Mouse (Mus musculus) frontal cortex, postnatal 10 days (tissue): Measurements from ENCODE around the gene Agap1.

Source experiments
- DNase-seq, 2 experiments: peaks; one replicate each; pipeline ENCODE4 v3.0.0; 2022; ENCODE audit warnings: low spot score in 2 of 2, mixed read lengths in 1 of 2

The Agap1 gene

DNA sequence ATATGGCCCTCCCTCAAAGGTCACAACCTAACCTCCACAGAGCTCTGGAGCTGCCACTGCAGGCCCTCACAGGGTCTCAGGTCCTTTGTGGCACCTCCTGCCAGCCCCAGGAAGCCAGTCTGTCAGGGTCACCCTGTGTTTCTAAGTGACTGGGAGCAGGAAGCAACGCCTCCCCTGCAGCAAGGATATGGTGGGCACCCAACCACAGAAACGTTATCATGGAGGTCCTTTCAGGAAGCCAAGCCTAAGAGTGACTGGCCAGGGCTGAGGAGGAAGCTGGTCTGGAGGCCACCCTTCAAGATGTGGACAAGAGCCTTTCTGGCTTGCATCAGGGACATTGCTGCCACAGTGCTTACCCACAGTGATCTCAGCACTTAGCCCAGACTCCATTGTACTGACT, 444.4 kb downstream of the Agap1 start:
- no peak for DNase-seq

DNA sequence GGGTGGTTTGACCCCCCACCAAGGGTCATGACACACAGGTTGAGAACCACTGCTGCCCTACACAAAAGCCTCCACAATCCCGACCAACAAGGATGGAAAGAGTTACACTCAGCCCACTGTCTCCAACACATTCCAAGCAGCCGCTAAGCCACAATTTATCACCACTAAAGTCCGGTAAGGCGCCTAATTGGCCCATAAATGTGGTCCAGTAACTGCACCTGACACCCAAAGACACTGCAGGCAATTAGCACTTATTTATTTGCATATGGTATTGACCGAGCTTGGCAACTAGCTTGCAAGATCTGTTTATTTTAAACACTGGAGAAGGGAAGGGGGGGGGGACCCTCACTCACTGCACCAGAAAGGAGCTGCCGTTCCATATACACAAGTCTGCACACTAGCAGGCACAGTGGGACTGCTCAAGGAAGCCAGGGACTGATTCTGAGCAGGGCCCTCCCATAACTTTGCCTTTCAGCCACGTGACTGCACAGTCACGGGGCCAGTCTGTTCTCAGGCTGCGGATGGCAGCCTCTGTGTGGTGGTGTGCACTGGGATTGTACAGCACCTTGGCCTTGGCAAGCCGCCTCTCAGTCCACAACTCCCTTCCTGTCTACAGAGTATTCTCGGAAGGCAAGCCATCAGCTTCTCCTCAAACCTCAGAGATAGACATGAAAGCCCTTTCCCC, 445.3 kb downstream of the Agap1 start:
- no peak for DNase-seq

DNA sequence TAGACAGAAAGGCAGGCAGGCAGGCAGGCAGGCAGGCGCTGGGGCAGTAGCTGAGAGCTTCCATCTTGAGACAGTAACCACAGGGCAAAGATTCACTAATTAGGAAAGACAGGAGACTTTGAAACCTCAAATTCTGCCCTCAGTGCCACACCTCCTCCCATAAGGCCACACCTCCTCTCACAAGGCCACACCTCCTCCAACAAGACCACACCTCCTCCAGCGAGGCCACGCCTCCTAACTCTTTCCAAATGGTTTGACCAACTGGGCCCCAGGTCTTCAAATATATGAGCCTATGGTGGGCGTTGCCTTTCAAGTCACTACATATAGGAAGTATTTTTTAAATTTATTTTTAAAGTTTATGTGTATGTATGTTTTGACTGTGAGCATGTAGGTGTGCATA, 446.8 kb downstream of the Agap1 start:
- DNase-seq = no peak

DNA sequence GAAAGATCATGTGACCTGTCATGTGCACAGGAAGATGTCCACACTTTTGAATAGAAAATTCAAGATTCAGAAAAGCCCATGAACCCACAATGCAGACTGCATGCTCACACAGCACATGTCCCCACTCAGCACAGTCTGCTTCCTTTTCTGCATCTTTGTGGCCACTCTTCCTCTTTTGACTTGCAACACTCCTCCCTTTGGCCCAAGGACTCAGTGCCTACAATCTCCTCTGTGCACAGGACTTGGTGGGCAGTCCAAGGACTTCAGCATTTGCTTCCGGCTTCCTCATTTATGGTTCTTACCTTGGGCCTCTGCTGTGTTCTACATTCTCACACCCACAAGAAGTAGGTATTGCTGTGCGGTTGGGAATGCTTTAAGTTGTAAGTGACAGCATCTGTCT, 447.6 kb downstream of the Agap1 start:
- no peak for DNase-seq

DNA sequence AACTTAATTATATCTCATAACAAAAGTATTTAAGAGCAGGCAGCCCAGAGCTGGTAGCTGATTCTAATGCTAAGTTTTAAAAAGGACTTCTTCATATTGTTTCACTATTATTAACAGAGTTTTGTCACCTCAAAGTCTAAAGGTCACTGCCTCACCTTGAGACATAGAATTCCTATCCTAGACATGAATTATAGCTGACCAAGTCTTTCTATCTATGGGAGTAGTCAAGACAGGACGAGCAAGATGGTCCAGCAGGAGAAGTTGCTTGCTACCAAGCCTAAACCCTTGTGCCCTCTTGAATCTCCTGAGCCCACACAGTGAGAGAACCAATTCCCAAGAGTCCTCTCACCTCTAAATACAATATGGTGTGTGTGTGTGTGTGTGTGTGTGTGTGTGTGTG, 448.0 kb downstream of the Agap1 start:
- DNase-seq = no peak

DNA sequence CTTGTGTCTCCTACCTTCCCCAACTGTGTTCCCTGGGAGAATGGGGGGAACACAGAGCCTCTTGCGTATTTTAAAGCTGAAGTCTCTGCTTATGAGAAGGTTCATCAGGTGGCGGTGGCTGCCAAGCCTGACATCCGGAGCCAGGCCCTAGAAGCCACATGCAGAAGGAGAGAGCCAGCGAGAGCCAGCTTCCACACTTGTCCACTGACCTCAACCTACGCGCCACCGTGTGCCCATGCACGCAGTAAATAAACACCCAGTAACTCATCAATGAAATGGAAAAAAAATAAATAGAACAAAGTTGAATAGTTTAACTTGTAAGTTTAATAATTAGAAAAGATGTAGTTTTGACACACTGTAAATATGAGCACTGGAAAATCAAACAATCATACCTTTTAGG, 455.2 kb downstream of the Agap1 start:
- DNase-seq = no peak

DNA sequence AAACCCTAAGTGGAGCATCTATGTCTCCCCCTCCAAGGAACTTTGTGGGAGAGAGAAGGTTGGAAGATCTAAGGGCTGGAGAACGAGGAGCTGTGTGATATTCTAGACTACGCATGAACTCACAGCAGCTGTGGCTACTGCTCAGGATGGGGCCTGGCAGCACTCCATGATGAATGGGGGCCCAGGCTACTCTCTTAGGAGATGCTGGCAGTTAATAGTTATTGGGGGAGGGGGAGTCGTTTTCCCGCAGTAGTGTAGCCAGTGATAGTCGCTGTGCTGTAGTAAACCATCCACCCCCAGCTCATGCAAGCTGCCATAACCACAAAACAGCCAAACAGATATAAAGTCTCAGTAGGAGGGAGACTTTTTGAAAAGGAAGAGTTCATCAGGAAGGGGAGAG, 457.8 kb downstream of the Agap1 start:
- DNase-seq = no peak

DNA sequence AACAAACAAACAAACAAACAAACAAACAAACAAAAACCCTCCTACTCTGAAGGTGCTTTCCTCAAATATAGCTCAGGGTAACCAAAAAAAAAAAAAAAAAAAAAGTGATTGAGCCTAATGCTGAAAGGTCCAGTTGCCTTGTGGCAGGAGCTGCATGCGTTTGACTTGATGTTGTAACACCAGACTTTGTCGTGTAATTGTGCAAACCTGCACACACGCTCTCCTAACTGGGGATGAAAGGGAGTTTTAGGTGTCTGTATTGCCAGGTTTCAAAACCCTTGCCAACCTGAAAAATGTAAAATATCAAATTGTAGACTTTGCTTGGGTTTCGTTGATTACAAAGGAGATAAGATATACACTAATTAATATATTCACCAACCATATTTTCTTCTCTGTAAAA, 459.0 kb downstream of the Agap1 start:
- no peak for DNase-seq

DNA sequence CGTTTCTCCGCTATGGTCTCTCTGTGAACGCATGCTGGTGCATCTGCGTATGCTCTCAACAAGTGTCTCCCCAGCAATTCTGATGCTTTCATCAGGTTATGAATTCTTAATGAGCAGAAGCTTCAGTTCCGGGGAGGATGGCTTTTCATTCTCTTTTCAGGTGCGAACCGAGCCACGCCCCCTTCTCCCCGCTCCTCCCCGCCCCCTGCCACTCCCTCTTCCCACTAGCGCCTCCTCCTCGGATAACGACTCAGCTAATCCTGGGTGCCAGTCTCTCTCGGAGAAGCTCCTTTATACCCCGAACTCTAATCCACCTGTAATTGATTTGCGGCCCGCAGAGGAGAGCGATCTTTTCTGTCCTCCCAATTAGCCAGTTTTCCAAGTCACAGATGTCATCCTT, 463.5 kb downstream of the Agap1 start:
- DNase-seq = no peak

DNA sequence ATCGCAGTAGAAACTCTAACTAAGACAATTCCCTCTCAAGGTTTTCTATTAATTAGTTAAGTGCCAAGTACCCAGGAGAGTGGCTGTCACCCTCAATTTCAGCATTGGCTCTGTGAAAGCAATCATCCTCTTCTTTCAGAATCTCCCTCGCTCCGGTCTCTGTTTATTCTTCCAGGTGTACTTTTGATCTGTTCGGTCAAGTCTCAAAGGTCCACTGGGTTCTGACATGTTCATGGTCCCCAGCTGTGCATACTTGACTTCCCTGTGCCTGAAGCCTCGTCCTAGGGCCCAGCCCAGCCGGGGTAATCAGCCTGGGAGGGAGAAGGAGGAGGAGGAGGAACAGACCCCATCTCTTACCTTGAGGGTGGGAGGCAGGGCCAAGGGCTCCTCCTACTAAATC, 464.6 kb downstream of the Agap1 start:
- no peak for DNase-seq

DNA sequence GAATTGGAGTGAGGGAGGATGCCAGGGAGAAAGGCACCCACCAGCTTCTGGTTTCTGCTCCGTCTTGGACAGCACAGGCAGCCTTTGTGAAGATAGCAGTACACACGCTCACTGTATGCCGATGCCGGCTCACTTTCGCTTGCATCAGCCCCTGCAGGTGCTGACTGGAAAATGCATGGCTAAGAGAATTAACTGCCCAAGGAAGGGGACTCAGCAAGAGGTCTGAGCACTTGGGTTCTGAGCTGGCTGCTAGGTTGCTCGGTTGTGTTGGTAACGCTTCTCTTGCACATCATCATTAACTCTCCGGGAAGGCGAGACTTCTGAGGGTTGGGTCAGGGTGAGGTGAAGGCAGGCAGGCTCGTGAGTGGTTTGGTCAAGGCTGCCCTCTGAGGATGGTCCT, 467.2 kb downstream of the Agap1 start:
- DNase-seq = no peak

DNA sequence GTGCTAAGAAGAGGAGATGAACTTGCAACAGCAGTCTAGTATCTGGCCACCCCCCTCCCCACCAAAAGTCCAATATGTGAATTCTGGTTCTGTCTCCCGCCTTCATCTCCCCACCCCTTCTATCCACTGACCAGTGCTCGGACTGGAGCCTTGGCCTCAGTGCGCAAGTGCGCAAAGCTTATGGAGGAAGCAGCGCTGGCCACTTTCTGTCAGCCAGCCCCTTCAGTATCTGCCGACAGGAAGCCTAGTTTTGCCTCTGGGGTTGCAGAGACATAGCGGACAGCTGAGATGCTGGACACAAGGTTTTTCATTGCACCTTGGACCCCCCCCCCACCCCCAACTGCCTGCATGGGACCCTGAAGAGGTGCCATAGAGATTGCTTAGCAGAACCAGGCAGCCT, 467.7 kb downstream of the Agap1 start:
- DNase-seq = no peak

DNA sequence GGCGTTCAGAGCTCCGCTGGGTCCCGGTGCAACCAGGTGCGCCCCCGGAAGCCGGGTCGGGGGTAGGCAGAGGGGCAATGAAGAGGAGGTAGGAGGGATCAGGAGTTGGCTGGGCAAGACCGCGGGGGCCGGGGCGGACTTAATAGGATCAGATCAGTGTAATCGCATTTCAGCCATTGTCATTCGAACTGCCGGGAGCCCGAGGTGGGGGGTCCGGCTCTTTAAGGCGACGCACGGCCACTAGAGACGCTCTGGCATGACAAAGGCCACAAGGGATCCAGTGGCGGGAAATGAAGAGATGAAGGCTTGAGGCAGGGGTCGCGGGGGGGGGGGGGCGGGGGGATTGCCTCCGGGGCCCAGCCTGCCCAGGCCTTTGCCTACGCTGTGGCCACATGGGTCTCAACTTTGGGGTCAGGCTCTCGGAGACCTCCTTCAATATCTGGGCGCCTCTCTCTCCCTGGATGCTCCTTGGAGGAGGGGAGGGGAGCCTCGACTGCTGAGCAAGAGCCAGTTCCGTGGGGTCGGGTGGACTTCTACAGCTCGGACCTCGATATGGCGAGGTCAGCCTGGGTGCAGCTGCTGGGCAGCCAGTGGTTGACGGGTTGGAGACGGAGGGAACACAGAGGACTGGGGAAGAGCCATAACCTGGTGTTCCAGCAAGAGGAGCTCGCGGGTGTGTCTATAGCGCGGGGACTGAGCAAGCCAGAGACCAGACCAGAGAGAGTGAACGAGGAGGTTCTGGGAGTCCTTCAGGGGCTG, 468.5 kb downstream of the Agap1 start:
- DNase-seq = no peak

DNA sequence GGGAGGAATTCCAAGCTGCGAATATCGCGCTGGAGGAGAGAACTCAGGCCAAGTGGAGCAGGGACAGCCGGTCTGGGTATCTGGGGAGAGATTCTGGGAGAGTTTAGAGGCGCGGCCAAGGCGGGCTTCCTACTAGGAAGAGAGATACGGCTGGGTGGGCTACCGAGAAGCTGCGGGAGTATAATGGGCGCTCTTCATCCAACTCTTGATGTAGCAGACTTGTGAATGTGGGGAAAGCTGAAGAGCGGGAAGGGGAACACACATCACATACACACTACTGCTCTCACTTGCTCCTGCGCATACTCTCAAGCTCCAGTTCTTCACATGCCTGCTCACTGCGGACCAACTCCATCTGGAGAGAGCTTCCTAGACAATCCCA, 469.0 kb downstream of the Agap1 start:
- DNase-seq = no peak

DNA sequence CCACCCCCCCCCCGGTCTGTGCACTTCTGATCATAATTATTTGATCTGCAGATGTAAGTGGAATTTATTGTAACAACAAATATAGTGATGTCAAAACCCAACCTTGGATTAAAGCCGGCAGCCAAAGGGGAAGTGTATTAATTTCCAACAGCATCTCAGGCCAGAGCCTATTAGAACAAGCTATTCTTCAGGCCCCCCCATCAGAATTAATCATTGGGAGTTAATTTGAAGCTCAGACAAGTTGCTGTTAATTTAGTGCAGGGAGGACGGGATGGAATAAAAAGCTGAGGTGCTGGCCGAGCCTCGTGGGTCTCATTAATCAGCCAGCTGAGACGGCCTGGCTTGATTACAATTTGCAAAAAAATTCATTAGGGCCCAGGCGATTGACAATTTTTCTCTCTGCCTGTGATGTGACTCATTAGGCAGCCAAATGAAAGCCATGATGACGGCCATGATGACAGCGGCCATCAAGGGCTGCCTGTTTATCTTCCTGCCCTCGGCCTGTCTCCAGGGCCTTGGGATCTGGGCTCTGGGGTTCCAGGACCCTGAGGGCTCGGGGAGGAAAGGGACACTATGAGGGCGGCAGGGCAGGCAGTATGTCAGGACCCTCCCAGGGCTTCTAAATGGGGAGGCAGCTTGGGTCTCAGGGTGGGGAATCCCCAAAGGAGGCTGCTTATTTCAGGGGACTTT, 471.0 kb downstream of the Agap1 start:
- no peak for DNase-seq

DNA sequence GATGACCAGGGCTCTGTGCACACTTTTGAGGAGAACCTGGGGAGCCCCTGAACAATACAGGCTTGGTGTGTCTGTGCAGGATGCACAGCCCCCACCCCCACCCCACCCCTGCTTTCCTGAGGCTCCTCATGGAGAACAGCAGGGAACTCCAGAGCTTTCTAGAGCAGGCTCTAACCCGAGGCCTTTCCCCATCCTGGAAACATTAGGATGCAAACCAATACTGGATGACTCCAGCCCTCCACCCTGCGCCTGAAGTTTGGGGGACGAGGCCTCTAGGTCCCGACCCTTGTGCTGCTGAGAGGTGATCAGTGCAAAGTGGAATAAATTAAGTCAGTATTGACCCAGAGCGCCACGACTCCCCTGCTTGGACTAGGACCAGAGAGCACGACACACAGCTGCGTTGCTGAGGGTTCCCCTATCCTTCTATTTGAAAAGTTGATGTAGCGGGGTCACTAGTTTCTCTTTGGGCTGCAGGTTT, 472.0 kb downstream of the Agap1 start:
- no peak for DNase-seq

DNA sequence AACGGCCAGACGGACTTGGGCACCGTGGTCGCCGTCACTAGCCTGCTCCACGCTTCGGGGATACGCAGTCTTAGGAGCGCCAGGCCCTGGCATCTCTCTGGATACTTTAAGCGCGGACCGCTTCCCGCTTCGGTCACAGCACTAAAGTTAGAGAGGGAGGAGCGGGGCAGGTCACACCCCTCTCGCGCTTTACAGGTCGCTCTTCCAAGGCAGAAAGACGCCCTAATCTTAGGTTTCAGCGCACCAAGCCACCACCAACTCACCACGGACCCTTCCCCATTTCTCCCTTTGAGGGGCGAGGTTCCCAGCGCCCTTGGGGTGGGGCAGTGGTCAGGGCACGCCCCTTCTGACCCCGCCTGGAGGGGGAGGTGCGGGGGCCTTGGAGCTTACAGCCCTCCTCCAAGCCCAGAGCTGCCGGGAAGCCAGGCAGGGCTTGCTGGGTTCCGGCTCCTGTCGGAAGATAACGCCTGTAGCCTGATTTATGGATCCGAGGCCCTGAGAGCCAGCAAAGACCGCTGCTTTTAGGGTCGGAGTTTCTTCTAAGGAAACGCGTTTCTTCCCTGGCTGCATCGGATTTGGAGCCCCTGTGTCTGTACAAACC, 472.6 kb downstream of the Agap1 start:
- no peak for DNase-seq

DNA sequence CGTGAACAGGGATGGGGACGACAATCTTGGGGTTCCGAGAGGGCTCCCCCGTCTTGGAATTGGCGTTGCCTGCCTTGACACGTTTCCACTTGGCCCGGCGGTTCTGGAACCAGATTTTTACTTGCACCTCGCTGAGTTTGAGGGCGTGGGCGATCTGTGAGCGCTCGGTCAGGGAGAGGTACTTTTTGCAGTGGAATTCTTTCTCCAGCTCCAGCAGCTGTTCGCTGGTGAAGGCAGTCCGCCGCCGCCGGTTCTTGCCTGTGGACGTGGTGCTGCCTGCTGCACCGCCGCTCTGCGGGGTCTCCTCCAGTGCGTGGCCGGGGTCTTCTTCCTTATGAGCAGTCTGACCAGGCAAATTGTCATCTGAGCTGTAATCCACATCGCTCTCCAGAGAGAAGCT, 474.1 kb downstream of the Agap1 start:
- no peak for DNase-seq

DNA sequence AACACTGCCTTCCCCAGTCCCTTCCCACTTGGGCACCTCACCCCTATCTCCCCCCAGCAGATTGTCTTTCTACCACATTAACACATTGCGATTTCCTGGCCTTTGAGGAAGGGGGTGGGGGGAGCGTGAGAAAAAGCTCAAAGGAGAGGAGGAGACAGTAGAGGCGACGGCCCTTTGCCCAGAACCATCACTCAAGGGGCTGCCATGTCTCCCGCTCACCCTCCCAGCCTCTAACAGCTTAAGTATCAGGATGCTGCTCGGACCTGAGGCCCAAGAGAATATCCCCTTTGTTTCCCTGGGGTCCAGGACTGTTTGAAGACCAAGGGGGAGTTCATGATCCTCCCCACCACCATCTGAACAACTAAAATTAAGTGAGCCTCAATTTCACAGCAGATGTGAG, 474.6 kb downstream of the Agap1 start:
- no peak for DNase-seq

DNA sequence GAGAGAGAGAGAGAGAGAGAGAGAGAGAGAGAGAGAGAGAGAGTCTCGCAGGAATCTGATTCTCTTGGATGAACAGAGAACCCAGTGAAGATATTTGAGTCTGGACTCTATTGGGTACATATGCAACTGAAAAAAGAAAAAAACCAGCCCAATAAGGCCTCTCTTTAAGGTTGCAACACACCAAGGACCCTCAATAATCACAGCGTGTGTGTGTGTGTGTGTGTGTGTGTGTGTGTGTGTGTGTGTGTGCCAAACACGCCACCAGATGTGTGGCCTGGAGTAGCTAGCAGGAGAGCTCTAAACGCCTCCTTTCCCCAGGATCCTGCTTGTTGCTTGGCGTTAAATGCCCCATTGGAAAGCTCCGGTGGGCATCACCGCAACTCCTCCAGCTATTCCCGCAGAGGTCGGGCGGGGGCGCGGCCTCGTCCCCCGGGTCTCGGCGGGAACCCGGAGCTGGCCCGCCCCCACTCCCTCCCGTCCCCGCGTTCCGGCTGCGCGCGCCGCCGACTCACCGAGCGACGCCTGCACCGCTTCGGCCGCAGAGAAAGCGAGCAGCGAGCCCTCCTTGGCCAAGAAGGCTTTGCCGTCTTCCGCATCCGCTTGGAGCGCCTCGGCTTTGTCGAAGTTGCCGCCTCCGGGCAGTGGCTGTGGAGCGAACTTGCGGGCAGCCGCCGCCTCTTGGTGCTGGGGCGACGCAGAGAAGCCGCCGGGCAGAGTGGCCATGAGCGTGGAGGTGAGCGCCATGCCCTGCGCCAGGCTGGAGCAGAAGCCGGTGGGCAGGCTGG, 475.3 kb downstream of the Agap1 start:
- DNase-seq = no peak

DNA sequence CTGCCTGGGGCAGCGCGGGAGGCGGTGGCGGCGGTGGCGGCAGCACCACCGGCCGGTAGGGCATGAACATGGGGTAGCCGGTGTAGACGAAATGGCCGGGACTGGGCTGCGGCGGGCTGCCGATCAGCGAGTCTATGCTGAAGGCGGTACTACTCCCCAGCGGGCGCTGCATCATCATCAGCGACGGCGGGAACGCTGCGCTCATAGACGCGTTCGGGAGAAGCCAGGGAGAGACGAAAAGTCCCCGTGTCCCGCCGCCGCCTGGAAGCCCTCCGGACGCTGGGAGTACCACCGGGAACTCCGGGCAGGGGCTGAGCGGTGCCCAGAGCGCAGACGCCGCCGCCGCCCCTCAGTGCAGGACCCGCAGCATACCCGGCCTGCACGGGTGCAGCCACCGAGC, 475.9 kb downstream of the Agap1 start:
- no peak for DNase-seq

DNA sequence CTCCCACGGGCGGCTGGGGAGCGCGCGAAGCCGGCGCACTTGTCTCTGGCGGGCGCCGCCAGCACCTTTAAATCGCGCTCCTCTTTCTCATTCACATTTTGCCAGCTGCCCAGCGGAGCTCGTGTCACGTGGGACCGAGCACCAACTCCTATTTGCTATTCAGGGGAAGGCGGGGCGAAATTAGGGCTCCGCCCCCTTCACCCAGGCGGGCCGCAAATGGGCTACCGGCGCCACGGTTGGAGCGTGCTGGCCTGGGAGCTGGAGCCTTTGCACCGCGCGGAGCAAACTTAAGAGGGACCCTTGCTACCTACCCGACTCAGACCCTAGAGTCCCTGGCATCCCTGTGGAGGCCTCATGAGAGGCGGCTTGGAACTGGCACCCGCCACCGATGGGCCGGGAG, 476.5 kb downstream of the Agap1 start, which contains the start of gene Gbx2:
TSS of gene Gbx2 (minus strand) at position 60 of the 400 bp plus-strand sequence.
- no peak for DNase-seq
